Mouse (Mus musculus) testis, adult 2 months (tissue): ENCODE data around the gene Thada. TPM values are rescaled to one million over a fixed set of nuclear protein-coding genes. Genes with fewer than 3 reads are reported as not detected.

Experiments used
- H3K27ac ChIP-seq: fragments of 200-500 bp; 2 replicates; pipeline ENCODE4 v1.5.1; 2012; ENCODE audit warnings: low read depth, low read length; ENCODE audit not compliant: control insufficient read depth, insufficient read depth
- H3K27me3 ChIP-seq: fragments of 200-500 bp; 2 replicates; pipeline ENCODE4 v1.6.1; 2012; ENCODE audit warnings: mild to moderate bottlenecking, low read length, moderate library complexity; ENCODE audit not compliant: control insufficient read depth, insufficient read depth
- H3K36me3 ChIP-seq: fragments of 200-500 bp; 2 replicates; pipeline ENCODE4 v1.6.1; 2012; ENCODE audit warnings: mild to moderate bottlenecking, low read length; ENCODE audit not compliant: control insufficient read depth, insufficient read depth
- H3K4me1 ChIP-seq: fragments of 200-500 bp; 2 replicates; pipeline ENCODE4 v1.6.1; 2012; ENCODE audit warnings: low read length; ENCODE audit not compliant: control insufficient read depth, insufficient read depth
- H3K4me3 ChIP-seq: fragments of 200-500 bp; 2 replicates; pipeline ENCODE4 v1.5.1; 2012; ENCODE audit warnings: low read depth, mild to moderate bottlenecking, low read length, moderate library complexity, mixed read lengths; ENCODE audit not compliant: control insufficient read depth
- CTCF ChIP-seq: fragments of 200-500 bp; IDR thresholded peaks from 2 replicates; pipeline ENCODE4 v1.5.1; 2012; ENCODE audit warnings: low read depth, mild to moderate bottlenecking, inconsistent platforms, low read length, moderate library complexity; ENCODE audit not compliant: control insufficient read depth, insufficient read depth, insufficient replicate concordance
- POLR2A ChIP-seq: fragments of 200-500 bp; IDR thresholded peaks from 2 replicates; pipeline ENCODE4 v1.6.1; 2012; ENCODE audit warnings: low read depth, mild to moderate bottlenecking, inconsistent platforms, low read length, moderate library complexity; ENCODE audit not compliant: control insufficient read depth
- polyA plus RNA-seq: library from polyadenylated mRNA; depleted of rRNA; stranded (reverse); fragments of >200 nt; gene quantifications from 2 replicates; pipeline ENCODE4 v1.2.3, GENCODE M21; 2012

Gene Thada
- polyA plus RNA-seq, 1 experiment: 15.8 TPM

DNA sequence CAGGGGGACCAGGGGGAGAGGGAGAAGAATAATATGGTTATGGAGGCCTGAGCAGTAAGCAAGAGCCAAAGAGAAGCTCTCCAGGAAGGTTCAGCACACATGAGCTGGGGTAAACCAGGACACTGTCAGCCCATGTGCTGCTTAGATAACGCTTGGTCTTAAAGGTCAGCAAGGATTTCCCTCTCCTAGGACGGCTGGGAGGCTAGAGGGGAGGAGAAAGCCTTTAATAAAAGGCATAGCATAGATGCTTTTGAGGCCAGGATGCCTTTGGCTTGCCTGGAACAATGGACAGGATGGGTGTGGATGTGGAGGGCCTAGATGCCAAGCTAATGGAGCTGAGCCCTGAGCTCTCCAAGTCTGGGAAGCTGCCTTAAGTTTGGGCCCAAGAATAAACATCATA, 102.6 kb downstream of the Thada start:
- no peak overlapping the region for H3K4me3 ChIP-seq
- no peak overlapping the region for H3K27ac ChIP-seq
- H3K4me1 ChIP-seq: no peaks in the 10 kb centered on the region
- H3K36me3 ChIP-seq: no peaks in the 10 kb centered on the region
- no peaks in the 10 kb centered on the region for H3K27me3 ChIP-seq
- no peak for TF ChIP-seq POLR2A
- no peak for TF ChIP-seq CTCF

DNA sequence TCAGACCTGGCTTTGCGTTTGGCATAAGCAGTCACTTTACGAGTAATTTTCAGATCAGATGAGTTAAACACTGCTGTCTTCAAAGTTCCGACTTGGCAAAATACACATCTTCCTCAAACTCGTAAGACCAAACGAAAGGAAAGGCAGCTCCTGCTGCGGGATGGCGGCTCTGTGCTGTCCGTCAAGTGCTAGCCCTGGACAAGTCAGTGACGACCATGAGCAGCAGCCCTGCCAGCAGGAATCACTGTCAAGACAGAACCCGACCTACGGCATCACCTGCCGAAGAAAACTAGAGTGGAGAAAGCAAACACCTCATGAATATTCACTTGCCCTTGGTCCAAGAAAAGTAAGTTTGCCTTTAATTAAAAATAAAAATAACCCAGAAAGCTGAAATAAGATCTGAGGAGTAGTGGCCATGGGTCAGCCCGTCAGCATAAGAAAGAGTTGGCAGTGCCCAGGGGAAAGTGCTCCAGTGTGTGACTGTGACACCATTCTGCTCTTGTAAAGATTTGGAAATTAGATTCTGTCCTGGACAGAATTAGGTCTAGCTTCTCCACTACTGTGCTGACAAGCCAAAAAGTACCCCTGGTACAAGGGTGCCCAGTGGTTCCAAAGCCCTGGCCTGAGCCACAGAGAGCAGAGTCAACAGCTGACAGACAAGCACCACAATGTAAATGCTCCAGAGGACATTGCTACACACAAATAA, 103.3 kb downstream of the Thada start:
- H3K4me1 ChIP-seq: no peaks in the 10 kb centered on the region
- no peak for TF ChIP-seq CTCF
- TF ChIP-seq POLR2A: no peak
- no peaks in the 10 kb centered on the region for H3K36me3 ChIP-seq
- no peak overlapping the region for H3K4me3 ChIP-seq
- no peak overlapping the region for H3K27ac ChIP-seq
- no peaks in the 10 kb centered on the region for H3K27me3 ChIP-seq

DNA sequence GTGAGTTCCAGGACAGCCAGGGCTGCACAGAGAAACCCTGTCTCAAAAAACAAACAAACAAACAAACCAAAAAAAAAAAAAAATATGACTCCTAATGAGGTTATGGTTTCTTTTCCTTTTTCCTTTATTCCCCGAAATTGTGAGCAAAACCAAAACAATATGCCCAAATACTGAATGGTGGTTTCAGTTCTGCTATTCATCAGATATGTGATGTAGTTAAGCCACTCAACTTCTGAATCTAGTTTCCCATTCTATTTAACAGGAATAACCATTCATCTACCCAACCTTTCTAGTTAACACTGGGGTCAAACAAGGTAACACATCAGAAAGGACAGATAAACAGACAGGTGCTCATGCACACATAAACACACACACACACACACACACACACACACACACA, 105.0 kb downstream of the Thada start:
- TF ChIP-seq CTCF: no peak
- TF ChIP-seq POLR2A: no peak
- H3K4me3 ChIP-seq: no peak overlapping the region
- H3K36me3 ChIP-seq: no peaks in the 10 kb centered on the region
- H3K27me3 ChIP-seq: no peaks in the 10 kb centered on the region
- no peaks in the 10 kb centered on the region for H3K4me1 ChIP-seq
- H3K27ac ChIP-seq: no peak overlapping the region

DNA sequence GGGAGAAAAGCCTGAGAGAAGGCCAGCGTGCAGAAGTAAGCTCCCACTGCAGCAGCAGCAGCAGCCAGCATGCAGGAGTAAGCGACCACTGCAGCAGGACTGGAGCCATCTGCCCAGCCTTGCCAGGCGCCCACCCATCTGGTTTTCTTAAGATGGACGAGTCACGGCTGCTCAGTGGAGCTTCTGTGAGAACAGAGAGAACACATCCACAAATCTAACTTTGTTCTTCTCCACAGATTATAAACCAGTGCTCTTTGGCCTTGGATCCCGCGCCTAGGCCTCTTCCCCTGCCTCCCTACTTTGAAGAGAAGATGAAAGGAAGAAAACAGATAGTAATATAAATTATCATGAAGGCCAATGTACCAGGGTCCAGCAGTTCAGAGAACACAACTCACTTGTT, 106.2 kb downstream of the Thada start:
- Histone ChIP-seq H3K4me3 (no peak overlapping the region), H3K27me3 (no peaks in the 10 kb centered on the region), H3K36me3 (no peaks in the 10 kb centered on the region), H3K4me1 (no peaks in the 10 kb centered on the region), H3K27ac (peak overlapping the region; percentile 73)
- TF ChIP-seq CTCF: no peak
- no peak for TF ChIP-seq POLR2A

DNA sequence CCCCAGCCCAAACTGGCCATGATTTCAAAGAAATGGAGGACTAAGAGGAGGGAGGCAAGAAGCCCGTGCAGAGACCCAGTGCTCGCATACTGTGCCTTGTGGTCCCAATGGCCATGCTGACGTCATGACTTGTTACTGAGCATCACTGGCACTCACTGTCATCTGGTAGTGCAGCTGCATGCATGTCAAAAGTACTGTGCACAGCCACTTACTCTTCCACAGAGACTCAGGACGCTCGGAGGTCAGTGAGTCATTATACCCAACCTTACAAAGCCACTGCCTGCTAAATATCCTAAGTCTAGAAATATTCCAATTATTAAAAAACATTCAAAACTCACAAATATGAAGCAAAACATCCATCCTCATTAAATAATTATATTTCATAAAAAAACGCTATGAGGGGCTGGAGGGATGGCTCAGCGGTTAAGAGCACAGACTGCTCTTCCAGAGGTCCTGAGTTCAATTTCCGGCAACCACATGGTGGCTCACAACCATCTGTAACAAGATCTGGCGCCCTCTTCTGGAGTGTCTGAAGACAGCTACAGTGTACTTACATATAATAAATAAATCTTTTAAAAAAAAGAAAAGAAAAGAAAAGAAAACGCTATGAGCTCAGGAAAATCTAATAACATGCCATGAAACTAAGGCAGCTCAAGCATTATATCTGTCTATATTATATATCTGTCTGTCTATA, 106.9 kb downstream of the Thada start:
- Histone ChIP-seq H3K36me3 (no peaks in the 10 kb centered on the region), H3K27ac (no peak overlapping the region), H3K4me1 (no peaks in the 10 kb centered on the region), H3K27me3 (no peaks in the 10 kb centered on the region), H3K4me3 (no peak overlapping the region)
- no peak for TF ChIP-seq CTCF
- no peak for TF ChIP-seq POLR2A

DNA sequence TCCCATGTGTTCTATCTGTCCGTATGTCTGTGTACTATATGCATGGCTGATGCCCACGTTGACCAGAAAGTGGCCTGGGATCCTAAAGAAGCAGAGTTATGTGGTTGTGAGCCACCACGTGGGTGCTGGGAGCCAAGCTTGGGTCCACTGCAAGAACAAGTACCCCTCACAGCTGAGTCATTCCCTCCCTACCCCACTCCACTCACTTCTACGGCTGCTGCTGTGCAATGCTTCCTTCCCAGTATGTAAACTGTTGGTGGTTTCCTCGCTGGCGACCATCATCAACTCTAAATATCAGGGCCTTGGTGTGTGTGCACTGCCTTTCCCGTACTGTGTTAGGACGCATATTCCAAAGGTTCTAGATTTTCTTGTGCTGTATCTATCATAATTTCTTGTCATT, 108.2 kb downstream of the Thada start:
- Histone ChIP-seq H3K27me3 (no peaks in the 10 kb centered on the region), H3K4me3 (no peak overlapping the region)

DNA sequence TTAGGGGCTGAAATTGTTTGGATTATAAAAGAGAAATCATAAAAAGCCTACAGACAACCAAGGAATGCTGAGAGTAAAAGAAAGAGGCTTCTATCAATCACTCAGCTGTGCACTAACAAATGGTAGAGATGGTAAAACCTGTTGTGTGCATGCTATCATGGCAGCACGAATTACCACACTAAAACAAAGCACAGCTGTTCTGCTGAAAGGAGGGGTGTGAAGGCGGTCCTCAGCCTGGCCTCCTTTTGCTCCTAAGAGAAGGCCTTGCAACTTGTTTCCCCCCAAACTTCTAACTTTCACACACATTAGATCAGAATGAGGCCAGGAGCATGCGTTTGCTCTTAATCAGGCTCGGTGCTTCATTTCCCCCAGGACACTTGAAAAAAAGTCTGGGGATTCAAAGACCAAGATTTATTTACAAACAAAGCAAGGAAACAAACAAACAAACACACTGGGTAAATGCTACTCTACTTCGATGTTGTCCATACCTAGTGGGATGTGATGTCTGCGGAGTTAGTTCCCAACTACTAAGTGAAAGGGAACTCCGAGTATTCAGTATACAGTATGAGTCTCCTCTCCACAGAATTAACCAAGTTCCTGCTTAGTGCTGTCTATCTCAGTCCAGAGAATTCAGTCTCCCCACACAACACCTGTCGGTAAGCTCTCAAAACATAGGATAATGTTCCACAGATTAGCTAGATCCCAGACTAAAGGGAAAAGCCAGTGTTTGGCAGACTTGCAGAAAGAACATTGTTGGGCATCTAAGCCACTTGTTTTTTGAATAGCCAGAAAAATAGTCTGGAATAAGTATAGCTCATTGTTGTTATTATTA, 109.7 kb downstream of the Thada start:
- TF ChIP-seq CTCF (no peak), POLR2A (no peak)
- H3K27me3 ChIP-seq: no peaks in the 10 kb centered on the region
- no peak overlapping the region for H3K27ac ChIP-seq
- H3K36me3 ChIP-seq: no peaks in the 10 kb centered on the region
- no peaks in the 10 kb centered on the region for H3K4me1 ChIP-seq
- H3K4me3 ChIP-seq: no peak overlapping the region

More for the DNA sequence above, 108.2 kb downstream of the Thada start:
- Histone ChIP-seq H3K27ac (no peak overlapping the region), H3K36me3 (no peaks in the 10 kb centered on the region), H3K4me1 (no peaks in the 10 kb centered on the region)
- TF ChIP-seq CTCF: no peak
- TF ChIP-seq POLR2A: no peak
